Mouse (Mus musculus) embryo, embryonic 10 days (tissue): ENCODE results near the gene Ascl5.
A peak's percentile ranks its signal among the peaks of the same experiment; 100 is the strongest.

ENCODE experiments used
- DNase-seq: peaks from one replicate; pipeline ENCODE4 v3.0.0-alpha.2; 2015; ENCODE audit warnings: low spot score

Ascl5 gene

DNA sequence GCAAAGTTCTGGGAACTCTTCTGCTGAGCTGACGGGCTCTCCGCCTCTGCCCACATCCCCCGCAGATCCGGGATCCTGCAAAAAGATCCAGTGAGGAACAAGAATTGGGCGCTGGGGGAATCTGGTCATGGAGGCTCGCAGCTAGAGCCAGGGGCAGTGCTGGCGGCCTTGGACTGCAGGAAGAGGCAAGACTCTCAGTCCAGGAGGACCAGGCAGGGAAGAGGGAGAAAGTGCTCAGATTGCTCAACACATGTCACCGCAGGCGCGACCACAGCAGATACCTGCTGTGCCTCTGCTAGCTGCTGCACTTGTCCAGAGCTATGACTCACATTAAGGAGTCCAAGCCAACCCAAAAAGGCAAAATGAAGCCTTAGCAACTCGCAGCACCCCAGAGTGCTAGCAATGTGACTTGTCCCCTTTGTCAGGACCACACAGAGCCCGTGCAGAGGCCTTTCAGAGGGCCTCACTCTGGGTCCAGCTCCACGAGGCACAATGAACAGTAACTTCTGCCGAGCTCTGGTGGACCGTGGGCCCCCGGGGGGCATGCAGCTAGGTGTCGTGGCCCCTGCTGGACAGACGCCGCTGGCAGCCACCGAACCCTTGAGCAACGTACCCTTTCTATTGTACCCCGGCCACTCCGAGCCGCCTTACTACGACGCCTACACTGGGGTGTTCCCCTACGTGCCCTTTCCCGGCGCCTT, at the start of gene Ascl5:
Ascl5 (plus strand) TSS at position 493 of the 701 bp plus-strand sequence.
- no peak for DNase-seq

DNA sequence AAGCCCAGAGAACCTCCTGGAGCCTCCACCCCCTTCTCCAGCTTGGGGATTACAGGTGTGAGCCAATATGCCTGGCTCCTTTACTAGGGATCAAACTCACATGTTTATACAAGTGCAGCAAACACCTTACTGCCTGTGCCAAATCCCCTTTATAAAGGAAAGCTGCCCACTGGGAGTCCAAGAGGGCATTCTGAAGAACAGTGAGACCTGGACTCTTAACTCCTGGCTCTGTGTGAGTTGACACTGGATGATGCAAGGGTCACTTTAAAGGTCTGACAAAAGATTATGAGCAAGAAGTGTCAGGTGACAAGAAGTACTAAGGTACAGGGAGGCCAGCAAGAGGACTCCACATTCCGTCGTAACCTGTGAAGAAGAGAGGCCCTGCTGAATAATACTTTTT, 49.2 kb upstream of the Ascl5 start:
- DNase-seq: no peak

DNA sequence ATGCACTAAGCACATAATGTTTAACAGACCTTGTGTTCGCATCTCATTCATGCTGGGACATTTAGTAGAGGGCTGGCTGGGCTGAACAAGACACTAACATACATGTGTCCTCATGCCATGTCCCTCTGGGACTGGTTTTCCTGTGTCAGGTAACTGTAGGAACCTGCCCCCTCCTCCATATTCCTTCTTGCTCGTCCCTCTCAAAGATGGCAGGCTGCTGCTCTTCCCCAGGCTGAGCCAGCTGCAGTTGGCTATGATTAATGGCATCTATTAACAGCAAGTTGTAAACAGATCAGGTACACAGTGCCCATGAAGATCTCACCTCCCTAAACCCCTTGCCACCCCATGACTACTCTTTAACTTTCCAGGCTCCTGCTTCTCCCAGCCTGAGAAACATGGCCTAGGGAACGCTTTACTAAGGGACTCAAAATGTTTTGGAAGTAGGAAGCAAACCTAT, 44.3 kb upstream of the Ascl5 start, which contains the start of gene Igfn1:
Igfn1 (minus strand) TSS at position 51 of the 457 bp plus-strand sequence.
- DNase-seq: no peak

DNA sequence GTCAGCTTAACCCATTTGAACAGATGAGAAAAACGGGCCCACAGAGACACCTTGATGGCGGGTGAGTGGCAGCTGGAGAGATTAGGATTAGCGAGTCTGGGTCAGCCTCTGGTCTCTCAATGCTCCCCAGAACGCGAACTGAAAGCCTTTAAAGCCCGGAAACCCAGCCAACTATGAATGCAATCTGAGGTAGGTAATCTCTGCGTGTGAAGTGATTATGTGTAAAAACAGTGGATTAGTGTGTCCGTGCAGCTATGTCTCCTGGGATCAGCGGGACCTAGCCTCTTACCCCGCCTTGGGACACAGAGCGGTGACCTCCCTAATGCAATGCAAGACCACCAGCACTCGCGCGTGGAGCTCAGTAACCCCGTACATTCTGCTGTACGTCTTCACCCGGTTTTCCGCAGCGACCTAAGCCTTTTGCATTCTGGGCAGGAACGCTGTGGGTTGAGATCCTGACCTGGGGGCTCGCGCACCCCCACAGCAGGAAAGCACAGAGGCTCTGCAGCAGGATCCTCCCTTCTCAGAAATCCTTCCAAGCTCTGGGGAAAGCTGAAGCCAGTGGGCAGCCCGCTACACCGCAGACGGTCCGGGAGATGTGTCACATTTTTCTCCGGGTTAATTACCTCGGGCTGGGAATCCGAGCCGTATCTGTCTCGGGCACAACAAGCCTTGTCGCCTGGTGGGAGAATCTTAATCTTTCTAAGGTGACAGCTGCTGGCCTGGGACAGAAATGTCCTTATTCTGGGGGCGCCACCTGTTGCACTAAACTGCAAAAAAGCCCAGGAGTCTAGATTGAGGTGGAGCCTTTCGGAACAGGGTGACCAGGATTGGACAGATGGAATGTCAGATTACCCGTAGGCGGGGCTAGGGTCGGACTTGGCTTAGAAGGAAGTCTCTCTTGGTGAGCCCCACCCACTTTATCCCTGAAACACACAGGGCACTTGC, 43.1 kb upstream of the Ascl5 start, which contains the start of gene Tmem9:
Tmem9 (plus strand) TSS at position 940 of the 948 bp plus-strand sequence.
- peak; percentile 90 for DNase-seq

DNA sequence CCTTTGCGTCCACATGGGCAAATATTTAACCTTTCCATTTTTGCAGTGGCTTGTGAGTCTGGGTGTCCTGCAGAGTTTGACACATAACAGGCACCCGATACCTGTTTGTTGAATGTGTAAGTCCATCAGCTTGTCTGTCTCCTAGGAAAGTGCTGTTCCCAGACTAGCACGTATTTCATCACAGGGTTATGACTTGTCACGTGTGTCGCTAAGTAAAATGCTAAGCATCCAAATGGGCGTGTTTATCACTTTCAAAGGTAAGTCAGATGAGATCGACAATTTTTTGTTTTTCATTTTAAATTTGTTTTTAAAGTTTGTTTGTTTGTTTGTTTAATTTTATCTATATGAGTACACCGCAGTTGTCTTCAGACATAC, 42.5 kb upstream of the Ascl5 start:
- DNase-seq: no peak

DNA sequence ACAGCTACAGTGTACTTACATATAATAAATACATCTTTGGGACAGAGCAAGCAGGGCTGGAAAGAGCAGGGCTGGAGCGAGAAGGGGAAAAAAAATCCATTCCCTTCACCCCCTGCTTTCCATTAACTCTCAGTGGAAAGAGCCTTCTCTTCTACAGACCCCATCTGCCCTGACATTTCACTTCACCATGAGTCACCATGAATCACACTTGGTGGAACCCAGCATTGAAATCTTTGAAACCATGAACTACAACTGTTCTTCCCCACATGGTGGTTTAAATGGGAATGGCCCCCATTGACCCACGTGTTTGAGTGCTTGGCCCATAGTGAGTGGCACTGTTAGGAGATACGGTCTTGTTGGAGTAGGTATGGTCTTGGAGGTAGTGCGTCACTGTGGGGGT, 40.4 kb upstream of the Ascl5 start:
- DNase-seq: no peak

DNA sequence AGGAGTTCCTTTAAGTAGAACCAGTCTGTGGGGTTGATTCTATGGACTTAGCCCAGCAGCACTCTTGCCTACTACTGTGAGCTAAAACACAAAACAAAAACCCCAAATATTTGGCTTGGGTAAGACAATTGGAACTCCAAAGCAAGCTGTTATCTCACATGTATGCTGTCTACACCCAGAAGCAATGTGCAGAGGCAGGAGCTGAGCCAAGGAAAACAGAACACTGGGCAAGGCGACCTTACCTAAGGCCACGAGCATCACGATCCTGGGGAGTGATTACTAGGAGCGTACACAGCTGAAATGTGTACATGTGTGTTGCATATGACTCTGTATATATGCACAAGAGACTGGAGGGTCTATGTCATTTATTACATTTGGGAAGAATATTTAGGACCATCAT, 37.1 kb upstream of the Ascl5 start:
- no peak for DNase-seq

DNA sequence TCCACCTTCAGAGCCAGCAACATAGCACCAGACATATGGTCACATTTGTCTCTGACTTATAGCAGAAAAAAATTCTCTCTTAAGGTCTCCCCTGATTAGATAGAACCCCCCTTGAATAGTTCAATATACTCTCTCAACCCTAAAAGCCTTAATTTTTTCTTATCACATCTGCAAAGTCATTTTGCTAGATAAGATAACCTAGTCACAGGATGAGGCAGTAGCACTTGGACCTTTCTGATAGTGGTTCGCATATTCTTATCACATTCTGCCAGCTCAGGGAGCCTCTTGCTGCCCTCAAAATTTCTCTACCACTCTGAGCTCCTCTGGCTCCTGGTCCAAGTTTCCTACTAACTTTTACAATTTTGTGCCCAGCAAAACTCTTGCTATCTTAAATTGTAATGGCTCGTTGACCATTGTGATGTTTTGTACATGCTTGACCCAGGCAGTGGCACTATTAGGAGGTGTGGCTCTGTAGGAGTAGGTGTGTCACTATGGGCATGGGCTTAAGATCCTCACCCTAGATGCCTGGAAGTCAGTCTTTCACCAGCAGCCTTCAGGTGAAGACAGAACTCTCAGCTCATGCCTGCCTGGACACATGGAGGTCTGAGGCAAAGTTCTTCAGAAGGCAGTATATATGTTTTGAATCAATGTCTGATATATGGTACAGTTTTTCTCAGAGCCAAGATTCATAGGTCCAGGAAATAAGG, 35.7 kb upstream of the Ascl5 start:
- DNase-seq: no peak

DNA sequence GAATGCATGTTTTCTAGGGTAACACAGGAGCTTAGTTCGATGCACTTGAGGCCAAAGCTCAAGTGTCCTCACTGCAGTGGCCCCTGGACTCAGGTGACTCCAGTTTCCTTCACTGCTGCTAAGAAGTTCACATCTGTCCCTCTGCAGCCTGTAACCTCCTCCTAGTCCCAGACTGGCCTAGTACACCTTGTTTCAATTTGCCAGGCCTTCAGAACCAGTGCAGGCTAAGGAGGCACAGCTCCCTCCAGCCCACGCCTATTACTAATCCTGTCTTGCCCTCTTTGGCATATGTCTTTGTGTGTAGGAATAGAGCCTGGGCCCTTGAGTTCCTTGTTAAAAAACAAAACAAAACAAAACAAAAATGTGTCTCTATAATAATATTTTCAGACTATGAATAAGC, 33.3 kb upstream of the Ascl5 start:
- peak; percentile 37 for DNase-seq

DNA sequence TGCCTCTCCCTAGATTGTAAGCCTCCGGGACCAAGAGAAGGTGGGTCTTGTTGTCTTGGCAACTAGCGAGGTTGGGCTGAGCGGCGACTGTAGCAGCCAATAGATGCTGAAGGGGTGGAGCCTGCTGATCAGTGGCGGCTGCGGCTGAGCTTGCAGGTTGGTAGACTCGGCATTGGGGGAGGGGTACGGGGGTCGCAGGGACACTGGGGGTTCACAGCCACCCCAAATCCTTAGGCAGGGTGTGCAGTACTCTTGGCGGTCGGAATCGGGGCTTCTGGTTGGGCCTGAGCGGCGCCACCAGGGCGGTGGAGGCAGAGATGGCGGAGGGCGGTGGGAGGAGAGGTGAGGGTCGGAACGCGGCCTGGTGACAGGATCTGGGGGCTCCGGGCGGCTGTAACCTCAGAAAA, 32.7 kb upstream of the Ascl5 start:
- DNase-seq: peak; percentile 98

DNA sequence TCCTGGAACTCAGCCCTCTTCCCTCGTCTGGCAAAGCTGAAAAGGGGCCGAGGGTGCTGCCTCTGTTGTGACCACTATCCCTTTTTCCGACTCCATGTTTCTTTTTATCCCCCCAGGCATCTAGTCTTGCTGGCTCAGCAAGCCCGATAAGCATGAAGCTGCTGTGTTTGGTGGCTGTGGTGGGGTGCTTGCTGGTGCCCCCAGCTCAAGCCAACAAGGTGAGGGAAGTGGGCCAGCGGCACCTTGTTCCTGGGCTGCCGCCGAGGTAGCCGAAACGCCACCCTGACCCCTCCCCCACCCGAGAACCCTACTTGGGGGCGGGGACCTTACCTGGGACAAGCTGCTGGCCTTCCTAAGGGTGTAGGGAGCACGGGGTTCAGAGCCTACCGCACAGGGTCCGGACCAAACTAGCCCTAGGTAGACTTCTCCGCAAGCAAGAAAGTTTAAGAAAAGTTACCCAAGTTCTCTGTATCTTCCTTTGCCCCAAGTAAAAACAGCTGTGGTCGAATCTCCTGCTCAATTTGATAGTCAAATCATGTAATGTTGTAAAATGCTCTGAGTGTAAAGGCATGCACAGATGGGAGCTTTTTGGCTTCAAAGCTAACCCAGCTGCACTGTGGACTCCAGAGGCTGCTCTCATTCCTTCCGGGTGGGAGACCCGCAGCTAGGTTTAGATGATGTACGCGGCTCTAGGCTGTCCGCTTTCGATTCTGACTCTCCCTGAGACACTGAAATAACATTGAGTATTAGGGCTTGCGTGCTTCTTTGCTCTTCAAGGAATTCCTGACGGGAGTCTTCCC, 32.0 kb upstream of the Ascl5 start:
- peak; percentile 27 for DNase-seq

DNA sequence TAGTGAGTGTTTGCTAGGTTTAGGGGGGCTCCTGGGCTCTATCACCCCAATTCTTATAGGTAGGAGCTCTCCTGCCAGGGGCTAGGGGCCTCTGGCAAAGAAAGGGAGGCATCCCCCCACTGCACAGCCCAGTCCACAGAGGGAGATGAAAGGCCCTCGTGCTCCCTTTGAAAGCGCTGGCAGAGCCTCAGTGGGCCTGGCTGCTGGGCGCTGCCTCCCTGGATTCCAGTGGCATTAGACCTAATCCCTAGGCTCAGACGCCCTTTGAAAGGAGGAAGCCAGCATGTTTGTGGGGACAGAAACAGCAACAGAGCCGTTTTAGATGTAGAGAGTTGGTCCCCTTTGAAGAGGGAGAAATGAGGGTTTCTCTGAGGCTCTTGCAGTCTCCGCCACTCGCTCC, 20.4 kb upstream of the Ascl5 start:
- peak; percentile 35 for DNase-seq

DNA sequence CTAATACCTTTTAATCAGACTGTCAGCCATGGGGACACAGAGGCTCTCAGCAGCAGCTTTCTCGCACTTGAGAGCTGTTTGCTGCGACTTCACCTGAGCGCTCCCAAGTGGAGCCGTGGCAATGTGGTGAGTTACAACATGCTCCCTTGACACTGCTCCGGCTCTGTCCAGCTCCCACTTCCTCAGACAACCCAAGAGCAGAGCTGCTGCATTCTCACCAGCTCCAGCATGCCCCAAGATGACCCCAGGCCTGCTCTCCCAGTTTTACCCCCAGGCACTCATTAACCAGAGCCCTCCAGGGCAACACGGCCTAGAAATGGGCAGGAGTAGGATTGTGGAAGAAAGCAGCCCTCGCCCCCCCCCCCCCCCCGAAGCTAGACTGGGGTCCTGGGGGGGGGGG, 18.9 kb upstream of the Ascl5 start:
- DNase-seq: no peak

DNA sequence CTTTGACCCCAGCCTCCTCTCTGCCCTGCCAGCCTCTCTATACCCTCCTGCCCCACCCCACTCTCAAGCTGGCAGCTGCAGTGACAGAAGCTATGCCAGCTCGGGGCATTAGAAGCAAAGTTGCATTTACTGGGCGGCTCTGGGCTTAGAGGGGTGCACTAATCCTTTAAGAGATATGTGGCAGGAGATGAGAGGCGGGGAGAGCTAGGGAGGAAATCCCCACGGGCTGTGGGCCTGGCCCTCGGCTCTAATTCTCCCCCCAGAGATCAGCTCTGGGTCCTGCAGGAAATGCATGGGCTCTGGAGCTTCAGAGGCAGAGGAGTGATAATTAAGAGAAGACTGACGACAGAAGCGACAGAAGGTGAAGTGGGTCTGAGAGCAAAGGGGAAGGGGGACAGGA, 17.6 kb upstream of the Ascl5 start:
- no peak for DNase-seq

DNA sequence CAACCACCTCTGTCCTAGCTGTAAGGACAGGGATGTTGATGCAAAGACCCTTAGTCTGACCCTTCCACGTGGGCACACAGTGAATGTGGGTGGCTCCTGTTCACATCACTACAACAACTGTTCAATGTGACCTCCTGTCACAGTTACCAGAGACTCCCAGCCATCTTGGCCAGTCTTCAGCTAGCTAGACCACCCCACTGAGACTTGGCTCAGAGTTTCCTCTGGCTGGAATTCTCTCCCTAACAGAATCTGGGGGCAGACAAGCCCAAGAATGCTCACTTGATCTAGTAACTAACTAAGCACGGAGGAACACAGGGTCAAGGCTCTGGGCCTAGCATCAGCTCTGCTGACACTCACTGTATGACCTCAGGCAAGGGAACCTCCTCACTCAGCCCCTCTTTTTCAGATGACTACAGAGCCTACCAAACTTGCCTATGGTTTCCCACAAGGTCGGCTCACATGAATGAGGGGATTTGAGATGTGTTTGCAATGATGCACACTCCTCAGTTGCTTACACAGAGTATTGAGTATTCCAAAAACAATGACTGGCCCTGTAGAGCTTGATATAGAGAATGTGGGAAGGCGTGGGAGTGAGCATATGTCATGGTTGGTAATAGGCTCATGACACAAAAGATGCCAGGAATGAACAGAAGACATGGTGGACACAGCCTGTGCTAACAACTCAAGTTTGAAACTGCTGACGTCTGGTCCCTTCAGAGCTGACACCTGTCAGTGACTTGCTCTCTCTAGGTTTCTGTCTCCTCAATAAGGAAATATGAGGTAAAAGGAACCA, 11.7 kb upstream of the Ascl5 start:
- no peak for DNase-seq

DNA sequence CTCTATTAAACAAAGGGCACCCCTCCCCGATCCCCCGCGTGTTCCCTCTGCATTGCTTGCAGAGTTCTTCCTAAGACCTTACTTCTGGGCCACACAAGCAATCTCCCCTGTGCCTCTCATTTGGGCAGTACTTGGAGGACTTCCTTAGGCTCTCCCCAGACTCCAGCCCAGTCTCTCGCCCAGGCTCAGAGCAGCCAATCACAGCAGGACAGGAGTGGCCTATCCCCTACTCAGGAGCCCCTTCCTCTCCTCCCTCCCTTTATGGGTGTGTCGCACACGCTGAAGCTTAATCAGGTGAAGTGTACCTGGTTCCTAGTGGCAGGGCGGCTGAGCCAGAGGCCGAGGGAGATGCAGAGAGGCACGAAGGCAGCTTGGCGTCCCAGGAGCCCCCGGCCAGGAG, 10.2 kb upstream of the Ascl5 start:
- peak; percentile 27 for DNase-seq

DNA sequence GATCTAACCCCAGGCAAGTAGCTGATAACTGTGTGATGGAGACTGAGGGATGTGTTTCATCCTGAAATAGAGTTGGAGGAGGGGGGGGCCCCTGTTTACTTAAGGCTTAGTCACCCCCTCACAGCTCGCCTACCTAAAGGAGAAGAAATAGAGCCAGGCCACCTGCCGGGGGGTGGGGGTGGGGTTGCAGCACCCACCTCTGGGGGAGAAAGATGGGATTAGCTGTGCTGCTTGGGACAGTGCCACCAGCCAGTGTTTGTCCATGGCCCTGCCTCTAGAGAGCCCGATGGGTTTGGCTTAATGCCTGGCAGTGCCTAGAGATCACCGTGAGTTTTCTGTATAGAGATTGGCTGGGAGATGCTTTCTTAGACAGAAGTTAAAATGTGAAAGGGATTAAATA, 9.7 kb upstream of the Ascl5 start:
- no peak for DNase-seq

DNA sequence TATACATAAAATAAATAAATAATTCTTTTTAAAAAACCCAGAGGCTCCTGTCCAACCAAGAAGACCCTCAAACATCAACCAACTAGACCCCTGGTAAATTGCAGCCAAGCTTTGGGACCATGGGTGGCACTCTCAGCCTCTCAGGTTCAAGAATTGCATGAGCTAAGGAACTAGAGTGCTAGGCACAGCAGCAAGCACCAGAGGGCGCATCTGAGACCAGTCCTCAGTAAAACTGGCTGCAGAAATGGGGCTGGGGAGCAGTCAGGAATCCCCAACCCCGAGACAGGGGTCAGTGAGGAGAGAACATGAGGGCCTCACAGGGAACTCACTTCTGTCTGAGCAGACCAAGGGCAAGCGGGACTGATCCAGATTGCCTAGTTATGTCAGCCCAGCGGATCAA, 4.8 kb upstream of the Ascl5 start:
- DNase-seq: peak; percentile 86

DNA sequence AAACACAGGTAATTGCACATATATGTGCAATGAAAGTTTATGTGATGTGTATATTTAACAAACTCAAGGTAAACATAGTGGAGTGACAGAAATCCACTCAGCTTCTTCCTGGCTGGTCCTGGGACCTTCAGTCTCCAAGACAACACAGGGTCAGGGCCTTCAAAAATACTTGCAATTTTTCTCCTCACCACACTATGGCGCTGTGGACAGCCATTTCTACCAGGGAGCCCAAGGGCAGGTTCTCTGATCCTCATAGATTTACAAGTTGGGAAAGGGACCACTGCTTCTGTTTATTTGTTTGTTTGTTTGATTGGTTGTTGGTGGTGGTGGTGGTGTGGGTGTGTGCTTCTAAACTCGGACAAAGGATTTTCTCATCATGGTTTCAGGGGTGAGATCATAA, 3.2 kb upstream of the Ascl5 start:
- DNase-seq: peak; percentile 63

DNA sequence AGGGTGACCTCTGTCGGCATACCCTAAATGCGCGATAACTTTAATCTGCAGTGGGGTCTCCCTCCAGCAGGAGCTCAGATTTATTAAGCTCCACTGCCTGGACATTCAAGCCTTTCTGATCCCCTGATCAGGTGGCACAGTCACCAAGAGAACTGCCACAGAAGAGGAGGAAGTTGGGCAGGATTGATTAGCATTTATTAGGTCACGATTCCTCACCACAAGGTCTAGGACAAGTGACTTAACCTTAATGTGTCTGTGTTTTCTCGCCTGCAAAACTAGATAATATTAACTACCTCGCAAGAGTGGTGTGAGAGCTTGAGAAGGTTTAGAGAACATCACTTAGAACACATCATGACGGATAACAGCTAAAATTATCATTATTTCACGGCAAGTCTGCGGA, 2.7 kb upstream of the Ascl5 start:
- no peak for DNase-seq

DNA sequence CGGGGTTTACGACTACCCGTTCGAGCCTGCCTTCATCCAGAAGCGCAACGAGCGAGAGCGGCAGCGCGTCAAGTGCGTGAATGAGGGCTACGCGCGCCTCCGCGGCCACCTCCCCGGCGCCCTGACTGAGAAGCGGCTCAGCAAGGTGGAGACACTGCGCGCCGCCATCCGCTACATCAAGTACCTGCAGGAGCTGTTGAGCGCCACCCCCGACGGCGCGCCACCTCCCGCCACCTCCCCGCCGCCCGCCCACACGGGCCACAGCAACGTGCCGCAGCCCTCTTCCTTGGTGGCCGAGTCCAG, 360 bp downstream of the Ascl5 start:
- DNase-seq: peak; percentile 42
